ENCODE assay signal across 23 mouse cellular contexts in the genomic region with DNA sequence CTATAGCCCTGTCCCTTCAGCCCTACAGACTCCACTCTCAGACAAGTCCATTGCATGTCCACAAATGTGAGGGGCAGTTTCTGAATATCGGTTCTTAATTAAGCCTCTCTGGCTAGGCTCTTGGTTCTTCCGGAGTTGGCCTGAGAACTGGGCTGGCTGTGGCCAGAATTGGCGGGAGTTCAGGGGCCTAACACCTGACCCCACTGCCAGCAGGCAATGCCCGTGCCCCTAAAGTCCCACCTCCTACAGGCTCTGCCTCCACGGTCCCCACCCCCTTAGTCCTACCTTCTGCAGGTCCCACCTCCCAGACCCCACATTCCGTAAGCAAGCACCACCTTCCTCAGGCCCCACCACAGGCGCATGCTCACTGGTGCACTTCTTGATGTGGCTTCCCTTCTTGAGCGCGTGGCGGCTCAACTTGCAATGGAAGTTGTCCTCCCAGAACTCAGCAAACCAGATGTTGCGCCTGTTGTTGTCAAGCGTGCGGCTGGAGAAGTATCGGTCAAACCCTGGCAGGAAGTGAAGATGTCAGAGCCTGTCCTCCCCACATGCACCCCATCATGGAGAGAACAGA.
DNase-seq lines count a peak whose midpoint lies in the region; ATAC-seq and TF ChIP-seq lines count a peak whose summit lies in the region.
"Had no signal": no experiment of that assay in that cellular context is flagged by ENCODE, and none has a peak within 500 bp of the region (broad histone marks: within the 10 kb centered on the region; RNA-seq: fewer than 3 reads in every experiment).

No protein-coding gene starts in this region.

- H3K4me2 ChIP-seq in kidney, embryonic 15.5 days = no peak overlapping the region
- H3K4me2 ChIP-seq: heart, embryonic 15.5 days; limb, embryonic 13.5 days; liver, embryonic 11.5 days; midbrain, embryonic 12.5 days; neural tube, embryonic 13.5 days had no signal

- H3K9ac ChIP-seq in kidney, embryonic 15.5 days = no peak overlapping the region
- H3K9ac ChIP-seq: heart, embryonic 15.5 days; limb, embryonic 13.5 days; midbrain, embryonic 12.5 days; neural tube, embryonic 13.5 days had no signal

- 24% methylated on average over 14 of the region's 14 CpGs for WGBS in thymus, adult 2 months
- WGBS in kidney, embryonic 15.5 days = 84% methylated on average over 14 of the region's 14 CpGs

- H3K4me3 ChIP-seq in thymus, adult 2 months (ENCODE audit: control insufficient read depth, insufficient read depth, low read length) = no peak overlapping the region
- no peak overlapping the region for H3K4me3 ChIP-seq in kidney, embryonic 15.5 days (replicated peaks)
- H3K4me3 ChIP-seq: heart, embryonic 10.5 days; heart, embryonic 15.5 days; limb, embryonic 13.5 days; megakaryocyte, embryonic 14.5 days; midbrain, embryonic 12.5 days; neural tube, embryonic 13.5 days had no signal

- H3K27ac ChIP-seq in thymus, adult 2 months (ENCODE audit: control insufficient read depth, insufficient read depth, low read length) = peak overlapping the region; percentile 34; the same call in 1 of the 2 replicates
- H3K27ac ChIP-seq in kidney, embryonic 15.5 days = no peak overlapping the region
- H3K27ac ChIP-seq: heart, embryonic 10.5 days; heart, embryonic 15.5 days; kidney, postnatal 0 days; limb, embryonic 13.5 days; midbrain, embryonic 12.5 days; neural tube, embryonic 13.5 days had no signal

- H3K36me3 ChIP-seq in thymus, adult 2 months (ENCODE audit: control insufficient read depth, insufficient read depth, low read length) = no peaks in the 10 kb centered on the region
- H3K36me3 ChIP-seq in kidney, embryonic 15.5 days = no peaks in the 10 kb centered on the region
- H3K36me3 ChIP-seq: heart, embryonic 10.5 days; heart, embryonic 15.5 days; limb, embryonic 13.5 days; midbrain, embryonic 12.5 days; neural tube, embryonic 13.5 days had no signal

- H3K27me3 ChIP-seq in thymus, adult 2 months (ENCODE audit: control insufficient read depth, insufficient read depth, low read length) = no peaks in the 10 kb centered on the region
- H3K27me3 ChIP-seq in kidney, embryonic 15.5 days = peaks cover 10% of the 10 kb centered on the region; the same call in 1 of the 2 replicates
- H3K27me3 ChIP-seq: limb, embryonic 13.5 days; neural tube, embryonic 13.5 days had no signal

- H3K4me1 ChIP-seq in thymus, adult 2 months (replicated peaks; ENCODE audit: control insufficient read depth, insufficient read depth, low read length) = peaks cover 13% of the 10 kb centered on the region
- peaks cover 13% of the 10 kb centered on the region for H3K4me1 ChIP-seq in kidney, embryonic 15.5 days
- H3K4me1 ChIP-seq: megakaryocyte, embryonic 14.5 days had no signal

- TF ChIP-seq CTCF in thymus, adult 2 months (IDR thresholded peaks at IDR 0.05; ENCODE audit: borderline replicate concordance, control insufficient read depth, extremely low read depth, insufficient read depth, low read length, poor library complexity) = no peak

- no peak for TF ChIP-seq POLR2A in thymus, adult 2 months (IDR thresholded peaks at IDR 0.05; ENCODE audit: control insufficient read depth, extremely low read depth, insufficient read depth, low read length, poor library complexity)

- no peak for ATAC-seq in kidney, embryonic 15.5 days (replicated peaks; ENCODE audit: low FRiP score)
- ATAC-seq: forebrain, embryonic 14.5 days; hindbrain, embryonic 16.5 days; Patski had no signal

- peak; percentile 78 for DNase-seq in cerebellum, adult 11-12 months
- DNase-seq in cerebellum, postnatal 10 days = no peak
- DNase-seq in cerebellum, adult 9-10 months = peak; percentile 79
- peak; percentile 56 for DNase-seq in thymus, adult 2 months
- peak; percentile 56 to 74 for DNase-seq in thymus, postnatal 36 days
- DNase-seq in urinary bladder, adult 18-20 months (ENCODE audit: low spot score in 2 of 2) = no peak
- no peak for DNase-seq in heart, adult 18-20 months
- DNase-seq: adrenal gland, adult 2 months; adrenal gland, postnatal 36 days; kidney, adult 18-20 months; lung, postnatal 4 days had no signal

- H3K9me3 ChIP-seq in kidney, embryonic 15.5 days (replicated peaks) = no peaks in the 10 kb centered on the region
- H3K9me3 ChIP-seq: heart, embryonic 10.5 days; heart, embryonic 15.5 days; limb, embryonic 13.5 days; megakaryocyte, embryonic 14.5 days; midbrain, embryonic 12.5 days; neural tube, embryonic 13.5 days had no signal

Comparison
In these comparisons a context has a peak if more than half of its experiments do, and no peak if none do; other contexts are left out.
1. DNase-seq: peak in cerebellum, adult 11-12 months (single experiment), cerebellum, adult 9-10 months (single experiment), thymus, adult 2 months (single experiment) and thymus, postnatal 36 days (2 of 2); none in cerebellum, postnatal 10 days (0 of 2), urinary bladder, adult 18-20 months (0 of 2) and heart, adult 18-20 months (0 of 2).